Mouse (Mus musculus): ENCODE measurements around the gene Amn.

Gene Amn

DNA sequence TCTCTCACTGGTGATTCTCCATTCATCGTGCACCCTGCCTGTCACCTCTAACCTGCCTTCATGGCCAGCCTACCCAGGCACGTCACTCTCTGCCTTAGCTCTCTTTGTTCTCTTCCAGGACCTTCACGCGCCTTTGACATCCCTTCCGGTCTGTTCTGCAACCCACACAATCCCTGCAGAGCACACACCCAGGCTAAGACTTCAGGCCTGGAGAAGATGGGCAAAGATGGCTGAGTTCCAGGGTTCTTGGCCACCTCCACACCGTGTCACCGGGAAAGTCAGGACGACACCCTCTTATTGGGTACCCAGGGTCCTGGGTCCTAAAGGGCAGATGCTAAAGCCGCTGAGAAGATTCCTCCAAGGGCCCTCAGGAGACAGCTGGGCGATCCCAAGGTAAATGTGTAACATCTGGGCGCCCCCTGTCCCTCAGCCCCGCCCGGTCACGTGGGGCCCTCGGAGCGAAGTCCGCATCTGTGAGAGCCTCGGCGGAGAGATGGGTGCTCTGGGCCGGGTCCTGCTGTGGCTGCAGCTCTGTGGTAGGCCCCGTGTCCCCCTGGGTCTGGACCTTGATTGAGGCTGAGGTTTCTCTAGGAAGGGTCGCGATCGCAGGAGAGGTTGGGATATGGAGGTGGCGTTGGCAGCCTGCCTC lies at the start of gene Amn:
Gene Amn (plus strand): TSS at position 467 of the 649 bp plus-strand sequence.
- DNase-seq (ENCODE audit: low spot score), result no peak

DNA sequence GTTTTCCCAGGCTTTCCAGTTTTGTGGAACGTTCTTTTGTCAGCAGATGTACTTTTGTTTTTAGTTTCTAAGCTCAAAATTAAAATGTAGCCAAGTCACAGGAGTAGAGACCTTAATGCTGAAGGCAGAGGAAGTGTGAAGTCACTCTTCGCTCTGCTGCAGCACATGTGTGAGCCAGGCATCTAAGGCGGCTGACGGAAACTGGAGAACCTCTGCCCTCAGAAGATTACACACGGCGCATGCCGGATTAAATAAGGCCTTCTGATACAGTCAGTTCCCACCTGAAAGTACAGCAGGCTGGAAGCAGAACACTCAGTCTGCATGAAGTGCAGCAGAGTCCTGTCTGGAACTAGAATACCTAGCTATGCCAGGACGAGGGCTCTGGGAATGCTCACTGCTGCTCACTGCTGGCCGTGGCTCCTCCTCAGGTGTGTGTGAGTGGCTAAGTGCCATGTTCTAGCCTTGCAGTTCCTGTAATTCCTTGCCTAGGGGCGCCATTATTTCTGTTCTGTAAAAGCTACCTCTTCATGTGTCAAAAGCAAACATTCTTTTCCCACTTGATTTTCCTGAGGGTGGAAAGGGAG lies 45.6 kb upstream of the Amn start:
- no peak for DNase-seq (ENCODE audit: low spot score)

DNA sequence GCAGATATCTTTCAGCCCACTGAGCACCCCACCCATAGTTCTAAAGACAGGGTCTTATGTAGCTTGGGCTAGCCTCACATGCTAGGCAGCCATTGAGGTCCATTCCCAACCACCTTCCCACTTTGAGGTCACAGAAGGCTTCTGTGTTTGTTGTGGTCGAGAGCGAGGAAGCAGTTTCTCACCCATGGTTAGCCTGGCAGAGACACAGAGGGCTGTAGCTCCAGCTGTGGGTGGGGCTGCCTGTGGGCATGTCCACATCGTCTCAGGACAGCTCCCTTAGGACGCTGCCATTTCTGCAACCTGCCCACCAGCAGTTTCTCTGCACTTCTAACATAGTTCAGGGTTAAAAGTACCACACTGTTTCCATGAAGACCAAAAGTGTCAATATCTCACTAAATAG lies 43.5 kb upstream of the Amn start:
- DNase-seq (ENCODE audit: low spot score), result no peak

DNA sequence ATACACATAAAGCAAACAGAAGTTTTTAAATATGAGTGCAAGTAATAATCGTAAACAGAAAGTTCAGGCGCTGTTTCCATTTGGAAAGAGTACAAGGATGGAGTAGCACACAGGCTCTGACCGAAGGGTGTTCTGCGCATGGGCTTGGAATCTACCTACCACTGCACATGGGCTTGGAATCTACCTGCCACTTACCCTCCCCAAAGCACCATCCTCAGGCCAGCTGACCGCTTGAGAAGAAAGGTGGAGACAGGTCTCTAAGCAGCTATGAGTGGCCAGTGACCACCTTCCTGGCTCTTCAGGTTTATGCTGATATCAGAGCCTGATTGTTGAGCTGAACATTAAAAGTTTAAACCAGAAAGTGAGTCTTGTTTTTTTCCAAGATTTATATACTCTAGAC lies 42.4 kb upstream of the Amn start:
- DNase-seq (ENCODE audit: low spot score), result no peak

DNA sequence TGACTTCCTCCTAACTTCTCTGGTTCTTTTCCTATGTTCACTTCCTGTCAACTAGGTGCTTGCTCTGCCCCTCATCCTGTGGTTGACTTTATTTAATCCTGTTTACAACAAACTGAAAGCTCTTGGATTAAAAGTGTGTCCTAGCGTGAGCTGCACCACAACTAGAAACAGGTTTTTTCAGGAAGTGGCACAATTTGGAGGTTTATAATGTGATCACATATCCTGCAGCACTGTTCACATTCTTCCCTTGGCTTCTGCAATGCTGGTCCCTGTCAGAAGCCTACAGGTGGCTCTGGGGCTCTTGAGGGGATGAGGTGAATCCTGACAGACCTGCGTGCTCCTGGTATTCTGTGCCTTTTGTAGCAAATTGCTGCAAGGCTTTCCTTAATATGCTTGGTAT lies 40.1 kb upstream of the Amn start:
- no peak for DNase-seq (ENCODE audit: low spot score)

DNA sequence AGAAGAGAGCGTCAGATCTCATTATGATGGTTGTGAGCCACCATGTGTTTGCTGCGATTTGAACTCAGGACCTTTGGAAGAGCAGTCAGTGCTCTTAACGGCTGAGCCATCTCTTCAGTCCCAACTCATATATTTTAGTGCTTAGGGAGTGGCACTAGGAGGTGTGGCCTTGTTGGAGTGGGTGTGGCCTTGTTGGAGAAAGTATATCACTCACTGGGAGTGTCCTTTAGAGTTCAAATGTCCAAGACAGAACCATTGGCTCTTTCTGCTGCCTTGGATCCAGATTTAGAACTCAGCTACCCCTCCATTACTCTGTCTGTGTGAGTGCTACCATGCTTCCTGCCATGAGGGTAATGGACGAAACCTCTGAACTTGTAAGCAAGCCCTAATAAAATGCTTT lies 37.1 kb upstream of the Amn start:
- no peak for DNase-seq (ENCODE audit: low spot score)

DNA sequence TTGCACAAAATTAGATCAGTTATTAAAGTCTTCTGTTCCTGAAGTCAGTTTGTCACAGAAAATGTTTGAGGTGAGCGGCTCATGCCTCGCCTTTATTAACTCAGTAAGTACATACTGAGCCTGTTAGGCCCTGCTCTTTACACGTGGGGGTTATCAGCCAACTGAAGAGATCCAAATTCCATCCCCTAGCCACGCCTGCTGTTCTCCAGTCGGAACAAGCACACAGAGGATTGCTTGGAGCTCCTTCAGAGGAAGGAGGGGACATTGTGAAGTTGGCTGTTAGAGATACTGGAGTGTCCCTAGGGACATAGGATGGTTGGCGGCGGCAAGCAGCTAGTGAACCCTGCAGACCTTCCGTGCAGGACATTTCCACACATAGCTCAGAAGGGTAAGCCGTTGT lies 36.5 kb upstream of the Amn start:
- DNase-seq (ENCODE audit: low spot score), result no peak

DNA sequence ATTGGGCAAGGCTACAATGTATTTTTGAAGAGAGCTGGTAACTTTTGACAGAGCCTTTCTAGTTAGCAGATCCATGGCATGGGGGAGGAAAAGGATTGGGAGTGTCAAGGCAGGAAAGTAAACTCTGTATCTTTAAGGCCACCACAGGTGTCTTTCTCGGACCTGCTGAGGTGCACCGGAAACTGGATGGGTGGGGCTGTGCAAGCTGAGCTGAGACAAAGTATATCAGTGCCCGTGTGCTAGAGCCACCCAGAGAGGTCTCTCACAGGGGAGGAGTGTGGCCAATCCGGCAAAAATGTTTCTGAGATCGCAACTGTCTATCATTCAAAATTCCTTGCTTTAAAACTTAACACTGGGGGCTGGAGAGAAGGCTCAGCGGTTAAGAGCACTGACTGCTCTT lies 35.3 kb upstream of the Amn start:
- no peak for DNase-seq (ENCODE audit: low spot score)

DNA sequence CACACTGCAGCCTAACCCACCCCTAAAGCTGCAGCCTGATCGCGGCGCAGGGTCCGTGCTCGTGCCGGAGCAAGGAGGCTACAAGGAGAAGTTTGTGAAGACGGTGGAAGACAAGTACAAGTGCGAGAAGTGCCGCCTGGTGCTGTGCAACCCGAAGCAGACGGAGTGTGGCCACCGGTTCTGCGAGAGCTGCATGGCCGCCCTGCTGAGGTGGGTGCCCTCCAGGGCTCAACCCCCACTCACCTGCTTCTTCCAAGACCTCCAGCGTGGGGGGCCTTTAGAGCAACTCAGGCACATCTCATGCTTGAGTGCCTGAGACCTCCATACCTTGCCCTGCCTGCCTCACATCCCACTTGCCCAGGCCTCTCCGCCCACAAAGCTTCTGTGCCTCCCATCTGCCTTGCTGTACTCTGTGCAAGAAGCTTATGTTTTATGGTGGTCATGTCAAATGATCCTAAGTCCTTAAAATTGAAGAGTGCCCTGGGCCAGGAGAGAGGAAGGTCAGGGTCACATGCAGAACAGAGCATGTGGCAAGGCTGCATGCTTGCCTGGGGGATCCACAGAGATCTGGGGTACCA lies 33.2 kb upstream of the Amn start:
- no peak for DNase-seq (ENCODE audit: low spot score)

DNA sequence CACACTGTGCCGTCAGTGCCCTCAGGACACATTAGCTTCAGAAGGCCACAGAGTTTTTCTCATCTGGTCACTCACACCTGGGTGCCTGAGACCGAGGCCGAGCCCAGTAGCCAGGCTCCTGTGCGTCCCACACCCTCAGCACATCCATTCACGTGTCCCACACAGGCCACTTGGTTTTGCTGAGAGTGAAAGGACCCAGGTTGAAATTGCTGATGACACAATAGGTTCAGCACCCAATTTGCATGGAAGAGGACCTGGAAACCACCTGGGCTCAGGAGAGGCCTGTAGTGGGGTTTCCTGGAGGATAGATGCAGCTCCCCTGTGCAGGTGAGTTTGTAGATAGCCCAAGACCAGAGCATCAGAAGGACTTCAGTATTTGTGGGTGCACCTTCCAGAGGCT lies 32.5 kb upstream of the Amn start:
- DNase-seq (ENCODE audit: low spot score), result no peak

DNA sequence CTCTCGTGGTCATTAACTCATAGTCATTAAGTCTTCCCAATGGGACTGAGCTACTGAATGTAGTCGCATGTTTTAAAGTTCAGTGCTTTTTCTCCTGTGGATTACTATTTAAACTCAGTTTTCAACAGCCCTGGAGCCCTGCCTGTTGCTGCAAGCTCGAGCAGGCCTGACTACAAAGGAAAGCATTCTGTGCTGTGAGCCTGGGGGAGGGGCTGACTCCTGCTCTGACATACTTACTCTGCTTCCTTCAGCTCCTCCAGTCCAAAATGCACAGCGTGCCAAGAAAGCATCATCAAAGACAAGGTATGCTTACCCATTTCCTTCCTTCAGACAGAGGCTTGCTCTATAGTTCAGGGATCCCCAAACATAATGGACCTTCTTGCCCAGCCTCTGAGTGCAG lies 32.1 kb upstream of the Amn start:
- DNase-seq (ENCODE audit: low spot score), result no peak

DNA sequence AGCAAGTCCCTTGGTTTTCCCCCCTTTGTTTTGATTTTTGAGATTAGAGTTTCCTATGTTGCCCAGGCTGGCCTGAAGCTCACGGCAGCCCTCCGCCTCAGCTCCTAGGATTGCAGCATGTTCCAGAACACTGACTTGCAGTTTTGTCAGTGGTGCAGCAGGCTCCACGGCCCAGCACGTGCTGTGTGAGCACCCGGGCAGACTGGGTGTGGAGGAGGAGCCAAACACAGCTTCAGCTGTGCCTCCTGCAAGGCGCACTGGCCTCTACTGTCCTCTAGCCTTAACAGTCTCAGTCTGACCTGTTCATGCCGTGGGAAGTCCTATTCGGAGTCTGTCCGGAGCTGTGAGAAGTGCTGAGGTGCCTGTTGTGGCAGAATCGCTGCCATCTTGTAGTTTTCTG lies 31.0 kb upstream of the Amn start:
- no peak for DNase-seq (ENCODE audit: low spot score)

DNA sequence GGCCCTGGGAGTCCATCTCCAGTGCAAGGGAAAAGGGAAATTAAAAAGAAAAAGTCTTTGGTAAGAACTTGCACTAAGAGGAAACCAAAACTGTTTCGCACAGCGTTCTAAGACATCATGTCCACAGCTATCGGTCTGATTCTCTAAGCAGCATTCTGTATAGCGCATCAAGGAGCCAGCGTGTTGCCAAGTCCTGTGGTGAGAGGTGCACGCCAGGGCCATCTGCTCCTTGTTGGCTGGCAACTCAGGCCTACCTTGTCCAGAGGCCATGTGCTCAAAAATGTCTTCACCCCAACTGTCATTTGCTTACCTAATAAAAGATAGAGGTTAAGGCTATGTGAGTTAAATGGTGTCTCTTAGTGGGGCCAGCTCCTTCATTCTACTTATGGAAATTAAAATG lies 29.0 kb upstream of the Amn start:
- no peak for DNase-seq (ENCODE audit: low spot score)

DNA sequence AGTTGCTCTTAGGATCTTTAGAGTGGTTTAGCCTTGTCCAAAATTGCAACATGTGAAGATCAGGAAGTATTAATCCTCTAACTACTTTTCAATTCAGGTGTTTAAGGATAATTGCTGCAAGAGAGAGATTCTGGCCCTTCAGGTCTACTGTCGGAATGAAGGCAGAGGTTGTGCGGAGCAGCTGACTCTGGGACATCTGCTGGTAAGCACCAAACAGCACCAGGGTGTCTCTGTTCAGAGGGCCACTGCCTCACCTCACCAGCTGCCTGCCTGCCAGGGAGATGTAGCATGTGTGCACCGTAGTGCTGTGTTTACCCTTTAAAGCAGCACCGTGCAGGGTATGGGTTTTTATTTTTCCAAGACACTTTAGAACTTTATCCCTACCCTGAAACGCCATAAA lies 28.5 kb upstream of the Amn start:
- DNase-seq (ENCODE audit: low spot score), result no peak

DNA sequence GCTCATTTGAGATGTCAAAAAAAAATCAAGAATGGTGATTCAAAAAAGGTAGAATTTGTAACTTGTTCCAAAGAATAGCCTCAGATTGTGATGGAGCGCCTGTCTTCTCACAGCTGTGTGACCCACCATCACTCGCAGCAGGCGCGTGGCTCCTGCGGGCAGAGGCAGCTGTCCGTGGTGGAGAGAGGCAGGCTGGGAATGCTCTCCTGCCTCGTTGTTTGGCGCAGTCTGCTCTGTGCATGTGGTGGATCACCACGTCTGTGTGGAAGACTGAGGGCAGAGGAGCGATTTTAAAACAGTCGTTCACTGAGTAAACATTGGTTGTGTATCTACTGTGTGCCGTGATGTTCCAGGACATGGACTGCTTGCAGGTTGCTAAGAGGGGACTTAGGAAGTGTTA lies 27.2 kb upstream of the Amn start:
- DNase-seq (ENCODE audit: low spot score), result no peak

DNA sequence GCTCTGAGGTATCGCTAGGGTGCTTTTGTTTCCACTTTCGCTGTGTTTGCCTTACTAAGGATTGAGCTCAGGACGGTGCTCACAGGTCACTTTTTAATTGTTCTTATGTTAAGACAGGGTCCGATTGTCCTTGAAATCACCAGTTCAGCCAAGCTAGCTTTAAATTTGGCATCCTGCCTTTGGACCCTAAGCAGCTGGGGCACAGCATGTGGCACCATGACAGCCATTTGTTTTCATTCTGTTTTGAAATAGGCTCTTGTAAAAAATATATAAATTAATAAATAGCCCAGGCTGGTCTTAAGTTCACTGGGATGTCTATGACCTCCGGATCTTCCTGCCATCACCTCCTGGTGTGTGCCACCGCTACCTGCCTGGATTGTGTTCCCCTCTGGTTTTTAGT lies 25.8 kb upstream of the Amn start:
- no peak for DNase-seq (ENCODE audit: low spot score)

DNA sequence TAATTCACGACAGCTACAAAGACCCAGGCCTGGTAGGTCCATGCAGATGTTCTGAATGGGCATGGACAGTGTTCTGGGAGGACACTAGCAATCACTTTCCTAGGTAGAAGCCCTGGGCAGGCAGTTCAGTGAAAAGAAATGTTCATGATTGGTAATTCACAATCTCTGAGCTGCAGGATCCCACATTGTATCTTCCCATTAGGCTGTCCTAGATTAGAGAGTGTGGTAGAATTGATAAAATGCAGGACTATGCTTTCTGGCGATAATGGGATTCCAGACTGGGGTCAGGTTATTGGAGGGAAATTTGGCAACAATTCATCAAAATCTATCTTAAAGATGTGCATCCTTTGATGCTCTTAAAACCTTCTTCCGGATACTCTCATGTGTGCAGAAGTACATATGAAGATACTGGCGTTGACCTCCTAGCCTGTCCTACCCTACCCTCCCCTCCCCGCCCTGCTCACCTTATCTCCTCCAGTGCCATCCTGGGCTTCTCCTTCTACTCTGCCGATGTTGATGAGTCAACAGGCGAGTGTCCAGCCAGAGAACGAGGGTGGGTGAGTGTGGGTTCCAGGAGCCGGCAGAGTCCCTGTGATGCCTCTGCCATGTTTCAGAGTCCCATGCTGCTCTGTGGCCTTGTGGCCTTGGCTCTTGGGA lies 24.0 kb upstream of the Amn start:
- no peak for DNase-seq (ENCODE audit: low spot score)

DNA sequence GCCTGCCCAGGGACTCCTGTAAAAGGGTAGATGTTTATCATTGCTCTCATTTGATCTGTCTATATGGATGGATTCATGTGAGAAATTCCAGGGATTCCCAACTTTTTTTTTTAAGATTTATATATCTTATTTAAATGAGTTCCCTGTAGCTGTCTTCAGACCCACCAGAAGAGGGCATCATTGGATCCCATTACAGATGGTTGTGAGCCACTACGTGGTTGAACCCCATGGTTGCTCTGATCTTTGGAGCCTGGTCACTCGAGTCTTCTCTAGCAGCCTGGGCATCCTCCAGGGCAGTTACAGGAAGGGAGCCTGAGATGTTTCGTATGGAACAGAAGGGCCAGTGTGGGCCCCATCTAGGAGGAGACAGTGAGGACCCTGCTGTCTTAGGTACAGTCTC lies 21.8 kb upstream of the Amn start:
- DNase-seq (ENCODE audit: low spot score), result no peak

DNA sequence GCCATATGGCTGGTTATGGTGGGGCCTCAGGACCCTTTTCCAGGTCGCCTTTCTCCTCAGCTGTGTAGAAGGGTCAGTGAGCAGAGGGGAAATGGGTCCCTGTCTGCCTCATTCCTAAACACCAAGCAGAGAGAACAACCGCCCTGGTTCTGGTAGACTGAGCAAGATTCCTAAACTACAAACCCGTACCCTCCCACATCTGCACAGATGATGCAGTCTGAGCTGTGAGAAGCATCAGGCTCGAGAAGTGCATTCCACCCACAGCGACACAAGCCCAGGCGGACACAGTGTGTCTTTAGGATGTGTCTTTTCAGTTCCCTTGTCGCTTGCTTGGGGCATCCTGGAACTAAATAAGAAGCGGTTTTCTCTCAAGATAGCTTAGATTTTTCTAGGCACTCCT lies 20.8 kb upstream of the Amn start:
- DNase-seq (ENCODE audit: low spot score), result no peak

DNA sequence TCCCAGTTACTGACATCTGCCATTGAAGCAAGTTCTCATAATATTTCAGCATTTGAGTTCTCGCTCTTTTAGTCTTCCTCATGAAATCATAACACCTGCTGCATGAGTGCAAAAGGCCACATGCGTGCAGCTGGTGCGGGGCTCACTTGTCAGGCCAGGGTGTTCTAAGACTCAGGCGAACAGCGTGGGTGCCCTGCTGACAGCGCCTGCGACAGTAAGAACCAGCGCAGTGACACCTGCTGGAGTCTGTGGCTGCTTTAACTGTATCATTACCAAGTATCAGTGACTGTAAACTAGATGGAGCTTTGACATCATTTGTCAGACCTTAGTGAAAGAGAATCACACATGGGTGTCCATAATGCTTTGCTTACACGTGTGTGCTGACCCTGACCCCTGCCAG lies 19.7 kb upstream of the Amn start:
- no peak for DNase-seq (ENCODE audit: low spot score)

DNA sequence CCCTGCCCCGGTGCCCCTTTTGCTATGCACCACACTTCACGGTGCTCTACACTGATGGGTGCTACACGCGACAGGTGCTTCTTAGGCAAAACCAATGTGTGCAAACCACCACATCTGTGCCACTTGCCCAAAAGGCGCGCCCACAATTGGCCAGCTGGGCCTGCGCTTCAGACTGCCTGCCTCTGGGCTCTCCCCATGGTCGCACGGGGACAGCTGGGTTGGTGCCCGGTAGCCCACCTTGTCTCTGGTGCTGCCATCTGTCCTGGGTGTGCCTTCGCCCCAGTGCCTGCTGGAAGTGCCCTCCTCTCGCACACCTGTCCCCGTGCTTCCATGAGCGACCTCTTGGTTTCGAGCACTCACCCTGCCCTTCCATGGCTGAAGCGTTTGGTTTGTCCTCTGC lies 7.2 kb upstream of the Amn start:
- DNase-seq (ENCODE audit: low spot score), result no peak

DNA sequence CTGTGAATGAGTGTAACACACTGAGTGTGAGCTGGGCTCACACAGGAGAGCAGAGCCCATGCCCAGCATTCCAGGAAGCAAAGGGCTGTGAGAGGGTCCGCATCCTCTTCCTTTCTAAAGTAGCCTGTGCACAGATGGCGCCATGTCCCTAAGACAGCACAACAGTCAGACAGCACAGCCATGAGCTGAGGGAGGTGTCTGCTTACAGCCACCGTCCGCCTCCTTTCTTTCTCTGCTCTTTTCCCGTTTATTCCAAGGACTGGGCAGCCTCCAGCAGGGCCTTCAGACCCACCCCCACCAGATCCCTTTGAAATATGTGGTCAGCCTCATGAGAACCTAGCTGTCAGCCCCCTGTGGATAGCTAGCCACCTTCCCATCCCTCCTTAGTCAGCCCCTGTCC lies 5.7 kb upstream of the Amn start:
- no peak for DNase-seq (ENCODE audit: low spot score)

DNA sequence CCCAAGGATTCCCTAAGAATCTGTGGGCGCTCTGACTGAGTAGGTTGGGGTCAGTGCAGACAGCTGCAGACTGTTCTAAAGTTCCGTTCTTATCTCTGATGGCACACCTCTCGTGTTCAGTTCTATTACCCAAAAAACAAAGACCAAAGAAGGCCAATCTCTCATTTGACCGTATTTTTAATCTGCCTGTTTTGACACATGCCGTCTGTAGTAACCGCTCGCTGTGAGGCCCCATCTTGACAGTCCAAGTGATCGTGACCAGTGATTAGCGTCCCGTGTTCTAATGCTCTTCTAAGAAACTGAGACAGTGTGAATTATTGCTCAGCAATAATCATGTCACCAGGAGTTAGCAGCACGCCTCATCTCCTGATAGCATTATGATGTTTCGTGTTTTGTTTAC lies 4.3 kb upstream of the Amn start:
- no peak for DNase-seq (ENCODE audit: low spot score)

Measured in ovary, adult 18-20 months (tissue).